Mouse (Mus musculus): ENCODE results near the gene Ferd3l. TPM values are rescaled to one million over a fixed set of nuclear protein-coding genes. Genes with fewer than 3 reads are reported as not detected.

Ferd3l gene
- polyA plus RNA-seq, 1 experiment from 2014 or later = 2.6 TPM

- Histone ChIP-seq H3K36me3 (no peaks in the 10 kb centered on the region), H3K9me3 (no peaks in the 10 kb centered on the region), H3K4me3 (peak overlapping the region; percentile 68), H3K4me1 (replicated peaks) (peaks cover 46% of the 10 kb centered on the region), H3K27ac (peak overlapping the region; percentile 90), H3K27me3 (ENCODE audit: insufficient read depth, poor library complexity, severe bottlenecking) (peaks cover 100% of the 10 kb centered on the region)
- DNase-seq (ENCODE audit: low spot score) = peak; percentile 69
- under 1% methylated on average over 56 of the region's 56 CpGs for WGBS
These were observed 30.3 kb downstream of the Ferd3l start for GRCm38 (mm10) chr12:33958241-33959194.

GRCm38 (mm10) chr12:33959206-33959605, 31.0 kb downstream of the Ferd3l start:
- H3K27ac ChIP-seq = peak overlapping the region; percentile 90
- 1% methylated on average over 6 of the region's 6 CpGs for WGBS
- H3K36me3 ChIP-seq = no peaks in the 10 kb centered on the region
- peak; percentile 18 for DNase-seq (ENCODE audit: low spot score)
- H3K4me1 ChIP-seq (replicated peaks) = peaks cover 50% of the 10 kb centered on the region
- no peaks in the 10 kb centered on the region for H3K9me3 ChIP-seq
- H3K27me3 ChIP-seq (ENCODE audit: insufficient read depth, poor library complexity, severe bottlenecking) = peaks cover 100% of the 10 kb centered on the region
- peak overlapping the region; percentile 68 for H3K4me3 ChIP-seq

- Histone ChIP-seq H3K9me3 (no peaks in the 10 kb centered on the region), H3K27me3 (ENCODE audit: insufficient read depth, poor library complexity, severe bottlenecking) (peaks cover 100% of the 10 kb centered on the region), H3K36me3 (no peaks in the 10 kb centered on the region), H3K4me3 (peak overlapping the region; percentile 68), H3K27ac (no peak overlapping the region), H3K4me1 (replicated peaks) (peaks cover 53% of the 10 kb centered on the region)
- DNase-seq (ENCODE audit: low spot score) = peak; percentile 6
- 3% methylated on average over 3 of the region's 3 CpGs for WGBS
These were observed 31.6 kb downstream of the Ferd3l start for GRCm38 (mm10) chr12:33959846-33960245.

GRCm38 (mm10) chr12:33961013-33961412, 32.8 kb downstream of the Ferd3l start:
- 11% methylated on average over 5 of the region's 5 CpGs for WGBS
- H3K4me3 ChIP-seq = peak overlapping the region; percentile 68
- peaks cover 49% of the 10 kb centered on the region for H3K4me1 ChIP-seq (replicated peaks)
- H3K27ac ChIP-seq = no peak overlapping the region
- peak; percentile 3 for DNase-seq (ENCODE audit: low spot score)
- H3K27me3 ChIP-seq (ENCODE audit: insufficient read depth, poor library complexity, severe bottlenecking) = peaks cover 100% of the 10 kb centered on the region
- no peaks in the 10 kb centered on the region for H3K9me3 ChIP-seq
- H3K36me3 ChIP-seq = no peaks in the 10 kb centered on the region

GRCm38 (mm10) chr12:33962118-33962772, 34.0 kb downstream of the Ferd3l start:
- WGBS = under 1% methylated on average over 17 of the region's 17 CpGs
- DNase-seq (ENCODE audit: low spot score) = peak; percentile 57
- peak overlapping the region; percentile 68 for H3K4me3 ChIP-seq

GRCm38 (mm10) chr12:33962773-33963130, 34.5 kb downstream of the Ferd3l start:
- DNase-seq (ENCODE audit: low spot score) = no peak
- Histone ChIP-seq H3K9me3 (no peaks in the 10 kb centered on the region), H3K27ac (peak overlapping the region; percentile 59; the same call in 1 of the 2 replicates), H3K27me3 (ENCODE audit: insufficient read depth, poor library complexity, severe bottlenecking) (peaks cover 100% of the 10 kb centered on the region), H3K4me1 (replicated peaks) (peaks cover 53% of the 10 kb centered on the region), H3K36me3 (no peaks in the 10 kb centered on the region), H3K4me3 (peak overlapping the region; percentile 68)
- WGBS = 3% methylated on average over 9 of the region's 9 CpGs

More at GRCm38 (mm10) chr12:33962118-33962772, 34.0 kb downstream of the Ferd3l start:
- Histone ChIP-seq H3K27ac (peak overlapping the region; percentile 59; the same call in 1 of the 2 replicates), H3K27me3 (ENCODE audit: insufficient read depth, poor library complexity, severe bottlenecking) (peaks cover 100% of the 10 kb centered on the region), H3K36me3 (no peaks in the 10 kb centered on the region), H3K9me3 (no peaks in the 10 kb centered on the region), H3K4me1 (replicated peaks) (peaks cover 53% of the 10 kb centered on the region)

- Histone ChIP-seq H3K27me3 (ENCODE audit: insufficient read depth, poor library complexity, severe bottlenecking) (peaks cover 100% of the 10 kb centered on the region), H3K4me3 (no peak overlapping the region; the same call in 1 of the 2 replicates), H3K4me1 (replicated peaks) (peaks cover 53% of the 10 kb centered on the region), H3K36me3 (no peaks in the 10 kb centered on the region), H3K9me3 (no peaks in the 10 kb centered on the region), H3K27ac (peak overlapping the region; percentile 16; the same call in 1 of the 2 replicates)
- DNase-seq (ENCODE audit: low spot score) = peak; percentile 33
- WGBS = 3% methylated on average over 15 of the region's 15 CpGs
These were observed 35.6 kb downstream of the Ferd3l start for GRCm38 (mm10) chr12:33963671-33964369.

GRCm38 (mm10) chr12:33964427-33964826, 36.2 kb downstream of the Ferd3l start:
- Histone ChIP-seq H3K36me3 (no peaks in the 10 kb centered on the region), H3K27me3 (ENCODE audit: insufficient read depth, poor library complexity, severe bottlenecking) (peaks cover 100% of the 10 kb centered on the region), H3K27ac (no peak overlapping the region), H3K4me1 (replicated peaks) (peaks cover 54% of the 10 kb centered on the region), H3K9me3 (no peaks in the 10 kb centered on the region), H3K4me3 (no peak overlapping the region)
- WGBS = 7% methylated on average over 2 of the region's 2 CpGs
- DNase-seq (ENCODE audit: low spot score) = peak; percentile 18

- H3K4me1 ChIP-seq (replicated peaks) = peaks cover 54% of the 10 kb centered on the region
- no peaks in the 10 kb centered on the region for H3K9me3 ChIP-seq
- peak; percentile 12 for DNase-seq (ENCODE audit: low spot score)
- WGBS = 5% methylated on average over 5 of the region's 5 CpGs
- no peak overlapping the region for H3K4me3 ChIP-seq
- no peak overlapping the region; the same call in 1 of the 2 replicates for H3K27ac ChIP-seq
- H3K36me3 ChIP-seq = no peaks in the 10 kb centered on the region
- H3K27me3 ChIP-seq (ENCODE audit: insufficient read depth, poor library complexity, severe bottlenecking) = peaks cover 100% of the 10 kb centered on the region
These were observed 37.6 kb downstream of the Ferd3l start for GRCm38 (mm10) chr12:33965661-33966360.

GRCm38 (mm10) chr12:33966490-33967415, 38.5 kb downstream of the Ferd3l start:
- Histone ChIP-seq H3K4me1 (replicated peaks) (peaks cover 54% of the 10 kb centered on the region), H3K27me3 (ENCODE audit: insufficient read depth, poor library complexity, severe bottlenecking) (peaks cover 100% of the 10 kb centered on the region), H3K27ac (peak overlapping the region; percentile 74), H3K4me3 (peak overlapping the region; percentile 41), H3K36me3 (no peaks in the 10 kb centered on the region), H3K9me3 (no peaks in the 10 kb centered on the region)
- WGBS = under 1% methylated on average over 35 of the region's 35 CpGs
- peak; percentile 61 for DNase-seq (ENCODE audit: low spot score)

GRCm38 (mm10) chr12:33967514-33967913, 39.3 kb downstream of the Ferd3l start:
- Histone ChIP-seq H3K4me3 (peak overlapping the region; percentile 41), H3K27me3 (ENCODE audit: insufficient read depth, poor library complexity, severe bottlenecking) (peaks cover 99% of the 10 kb centered on the region), H3K36me3 (no peaks in the 10 kb centered on the region), H3K4me1 (replicated peaks) (peaks cover 49% of the 10 kb centered on the region), H3K9me3 (no peaks in the 10 kb centered on the region), H3K27ac (peak overlapping the region; percentile 74)
- under 1% methylated on average over 21 of the region's 21 CpGs for WGBS
- peak; percentile 60 for DNase-seq (ENCODE audit: low spot score)
